Mouse (Mus musculus): ENCODE results near the gene AC109138.7. TPM values are rescaled to one million over a fixed set of nuclear protein-coding genes. Genes with fewer than 3 reads are reported as not detected.
"Not testable (repeated sequence)": the region's sequence is repeated elsewhere in the genome, so short reads cannot be mapped to it uniquely, and the experiment has no call there.

AC109138.7 gene
- polyA plus RNA-seq, 1 experiment = not detected

DNA sequence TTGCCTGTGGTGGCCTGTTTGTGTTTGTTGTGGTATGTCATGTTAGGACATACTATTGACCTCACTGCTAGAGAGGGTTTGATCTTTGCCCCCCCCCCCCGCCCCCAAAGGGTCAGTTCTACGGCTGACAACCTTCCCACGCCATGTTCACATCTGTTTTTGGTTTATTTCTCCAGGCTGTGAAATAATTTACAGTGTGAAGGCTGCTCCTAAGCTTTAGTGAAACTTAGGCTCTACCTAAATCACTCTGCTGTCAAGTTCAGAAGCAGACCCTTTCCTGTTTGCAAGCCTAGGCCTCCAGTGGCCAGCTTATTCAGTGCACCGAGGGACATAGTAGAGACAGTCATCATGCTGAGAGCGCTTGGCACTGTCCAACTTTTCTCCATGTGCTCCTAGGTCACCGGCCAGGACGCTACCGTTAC is 26.1 kb downstream of the AC109138.7 start:
- Histone ChIP-seq H3K4me3 (ENCODE audit: insufficient read depth, low read length) (no peak overlapping the region), H3K4me1 (ENCODE audit: control insufficient read depth, insufficient read depth, low read length) (peaks cover 3% of the 10 kb centered on the region; the same call in 1 of the 2 replicates), H3K27ac (ENCODE audit: insufficient read depth, low read length) (no peak overlapping the region)
- TF ChIP-seq POLR2A (IDR thresholded peaks at IDR 0.05; ENCODE audit: low read depth, low read length) (no peak), CTCF (IDR thresholded peaks at IDR 0.05; ENCODE audit: borderline replicate concordance, insufficient read depth, low read length) (no peak)

DNA sequence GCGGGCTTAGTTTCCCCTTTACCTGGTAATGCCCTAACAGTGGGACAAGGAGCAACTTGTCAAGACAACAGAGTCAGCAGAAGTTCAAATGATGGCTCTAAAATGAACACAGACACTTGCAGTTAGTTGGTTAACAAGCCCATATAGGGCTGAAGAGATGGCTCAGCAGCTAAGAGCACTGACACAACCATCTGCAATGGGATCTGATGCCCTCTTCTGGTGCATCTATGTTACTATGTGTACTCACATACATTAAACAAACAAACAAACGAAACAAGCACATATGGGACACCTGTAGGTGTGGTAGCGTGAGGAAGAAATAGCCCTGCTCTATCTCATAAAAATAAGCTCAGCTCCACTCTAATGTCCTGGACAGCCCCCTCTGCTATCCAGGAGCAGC is 28.3 kb downstream of the AC109138.7 start:
- Histone ChIP-seq H3K4me1 (ENCODE audit: control insufficient read depth, insufficient read depth, low read length) (peaks cover 5% of the 10 kb centered on the region), H3K27ac (ENCODE audit: insufficient read depth, low read length) (no peak overlapping the region), H3K4me3 (ENCODE audit: insufficient read depth, low read length) (no peak overlapping the region)
- no peak for TF ChIP-seq POLR2A (IDR thresholded peaks at IDR 0.05; ENCODE audit: low read depth, low read length)
- TF ChIP-seq CTCF (IDR thresholded peaks at IDR 0.05; ENCODE audit: borderline replicate concordance, insufficient read depth, low read length) = no peak

DNA sequence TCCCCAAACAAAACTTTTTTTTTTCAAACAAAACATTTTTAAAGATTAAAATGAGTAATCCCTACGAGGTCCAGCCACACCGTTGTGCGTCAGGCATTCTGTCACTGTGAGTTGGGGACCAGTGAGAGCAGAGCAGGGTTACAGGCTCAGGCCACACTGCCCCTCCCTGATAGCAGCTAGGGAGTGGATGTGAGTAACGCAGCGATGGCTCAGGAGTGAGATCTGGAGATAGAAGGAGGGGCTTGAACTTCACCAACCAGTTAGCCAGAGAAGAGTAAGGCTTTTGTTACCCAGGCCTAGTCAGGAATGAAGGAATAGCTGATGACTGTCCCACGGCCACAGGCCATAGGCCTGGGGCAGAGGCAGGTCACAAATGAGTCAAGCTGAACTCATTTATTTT is 30.6 kb downstream of the AC109138.7 start:
- TF ChIP-seq CTCF (IDR thresholded peaks at IDR 0.05; ENCODE audit: borderline replicate concordance, insufficient read depth, low read length) (no peak), POLR2A (IDR thresholded peaks at IDR 0.05; ENCODE audit: low read depth, low read length) (no peak)
- H3K4me3 ChIP-seq (ENCODE audit: insufficient read depth, low read length) = no peak overlapping the region
- H3K27ac ChIP-seq (ENCODE audit: insufficient read depth, low read length) = no peak overlapping the region
- H3K4me1 ChIP-seq (ENCODE audit: control insufficient read depth, insufficient read depth, low read length) = peaks cover 5% of the 10 kb centered on the region

DNA sequence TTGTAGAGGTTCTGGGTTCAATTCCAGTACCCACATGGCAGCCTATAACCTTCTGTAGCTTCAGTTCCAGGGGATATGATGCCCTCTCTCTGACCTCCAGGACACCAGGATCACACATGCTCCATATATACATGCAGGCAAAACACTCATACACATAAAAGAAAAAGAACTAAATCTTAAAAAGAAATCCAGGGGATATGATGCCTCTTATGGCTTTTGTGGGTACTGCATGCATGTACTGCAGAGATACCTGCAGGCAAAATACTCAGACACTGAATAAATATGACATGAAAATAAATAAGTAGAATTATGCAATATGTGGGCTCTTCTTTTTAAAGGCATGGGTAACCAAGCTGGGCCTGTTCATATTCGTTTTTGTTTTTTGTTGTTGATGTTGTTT is 32.9 kb downstream of the AC109138.7 start:
- TF ChIP-seq CTCF (IDR thresholded peaks at IDR 0.05; ENCODE audit: borderline replicate concordance, insufficient read depth, low read length) (no peak), POLR2A (IDR thresholded peaks at IDR 0.05; ENCODE audit: low read depth, low read length) (no peak)
- Histone ChIP-seq H3K4me3 (ENCODE audit: insufficient read depth, low read length) (no peak overlapping the region), H3K27ac (ENCODE audit: insufficient read depth, low read length) (no peak overlapping the region), H3K4me1 (ENCODE audit: control insufficient read depth, insufficient read depth, low read length) (peaks cover 2% of the 10 kb centered on the region; the same call in 1 of the 2 replicates)

DNA sequence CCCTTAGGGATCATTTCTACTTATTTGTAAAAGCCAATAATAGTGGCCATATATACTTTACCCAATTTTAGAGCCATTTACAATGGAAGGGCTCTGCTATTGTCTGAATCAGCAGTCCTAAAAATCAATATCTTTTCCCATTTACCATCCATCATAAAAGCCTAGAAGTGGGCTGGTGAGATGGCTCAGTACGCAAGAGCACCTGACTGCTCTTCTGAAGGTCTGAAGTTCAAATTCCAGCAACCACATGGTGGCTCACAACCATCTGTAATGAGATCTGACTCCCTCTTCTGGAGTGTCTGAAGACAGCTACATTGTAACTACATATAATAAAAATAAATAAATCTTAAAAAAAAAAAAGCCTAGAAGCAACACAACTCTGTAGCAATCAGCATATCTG is 34.5 kb downstream of the AC109138.7 start:
- not testable (repeated sequence) for H3K4me1 ChIP-seq (ENCODE audit: control insufficient read depth, insufficient read depth, low read length); H3K4me3 ChIP-seq (ENCODE audit: insufficient read depth, low read length); H3K27ac ChIP-seq (ENCODE audit: insufficient read depth, low read length)

DNA sequence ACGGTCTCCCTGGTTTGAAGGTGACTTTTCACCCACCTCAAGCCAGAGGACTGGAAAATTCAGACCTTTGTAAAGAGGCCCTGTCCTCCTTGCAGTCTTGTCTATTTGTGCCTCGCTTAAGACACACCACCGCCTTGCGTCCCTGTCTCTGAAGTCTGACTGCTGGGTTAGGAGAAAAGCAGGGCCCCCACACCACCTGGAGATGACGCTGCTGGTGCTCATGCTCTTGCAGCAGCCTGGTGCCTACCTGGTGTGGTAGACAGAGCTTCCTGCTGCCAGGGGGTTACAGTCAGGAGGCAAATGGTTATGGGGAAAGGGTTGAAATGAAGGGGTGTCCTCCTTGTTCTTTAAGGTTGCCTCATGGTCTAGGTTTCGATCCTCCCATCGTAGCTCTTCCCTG is 40.1 kb downstream of the AC109138.7 start:
- TF ChIP-seq CTCF (IDR thresholded peaks at IDR 0.05; ENCODE audit: borderline replicate concordance, insufficient read depth, low read length) (no peak), POLR2A (IDR thresholded peaks at IDR 0.05; ENCODE audit: low read depth, low read length) (no peak)
- Histone ChIP-seq H3K4me1 (ENCODE audit: control insufficient read depth, insufficient read depth, low read length) (no peaks in the 10 kb centered on the region; the same call in 1 of the 2 replicates), H3K27ac (ENCODE audit: insufficient read depth, low read length) (no peak overlapping the region), H3K4me3 (ENCODE audit: insufficient read depth, low read length) (no peak overlapping the region)

DNA sequence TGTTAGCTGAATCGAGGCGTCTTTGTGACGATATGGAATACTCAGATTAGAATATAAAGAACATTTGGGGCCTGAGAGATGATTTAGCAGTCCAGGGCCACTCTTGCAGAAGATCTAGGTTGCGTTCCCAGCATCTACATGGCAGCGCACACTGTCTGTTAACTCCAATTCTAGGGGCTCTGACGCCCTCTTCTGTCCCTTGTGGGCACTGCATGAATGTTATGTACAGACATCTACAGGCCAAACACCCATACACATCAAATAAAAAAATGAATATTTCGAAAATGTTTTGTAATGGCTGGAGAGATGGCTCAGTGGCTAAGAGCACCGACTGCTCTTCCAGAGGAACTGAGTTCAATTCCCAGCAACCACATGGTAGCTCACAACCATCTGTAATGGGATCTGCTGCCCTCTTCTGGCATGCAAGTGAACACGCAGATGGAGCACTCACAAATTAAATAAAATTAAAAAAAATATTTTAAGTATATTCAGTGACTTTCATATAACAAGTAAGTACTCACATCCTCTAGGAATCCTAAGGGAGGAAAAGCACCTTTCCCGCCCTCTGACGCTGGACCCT is 41.5 kb downstream of the AC109138.7 start:
- Histone ChIP-seq H3K4me3 (ENCODE audit: insufficient read depth, low read length) (no peak overlapping the region), H3K27ac (ENCODE audit: insufficient read depth, low read length) (no peak overlapping the region), H3K4me1 (ENCODE audit: control insufficient read depth, insufficient read depth, low read length) (no peaks in the 10 kb centered on the region; the same call in 1 of the 2 replicates)
- TF ChIP-seq POLR2A (IDR thresholded peaks at IDR 0.05; ENCODE audit: low read depth, low read length) (no peak), CTCF (IDR thresholded peaks at IDR 0.05; ENCODE audit: borderline replicate concordance, insufficient read depth, low read length) (no peak)

DNA sequence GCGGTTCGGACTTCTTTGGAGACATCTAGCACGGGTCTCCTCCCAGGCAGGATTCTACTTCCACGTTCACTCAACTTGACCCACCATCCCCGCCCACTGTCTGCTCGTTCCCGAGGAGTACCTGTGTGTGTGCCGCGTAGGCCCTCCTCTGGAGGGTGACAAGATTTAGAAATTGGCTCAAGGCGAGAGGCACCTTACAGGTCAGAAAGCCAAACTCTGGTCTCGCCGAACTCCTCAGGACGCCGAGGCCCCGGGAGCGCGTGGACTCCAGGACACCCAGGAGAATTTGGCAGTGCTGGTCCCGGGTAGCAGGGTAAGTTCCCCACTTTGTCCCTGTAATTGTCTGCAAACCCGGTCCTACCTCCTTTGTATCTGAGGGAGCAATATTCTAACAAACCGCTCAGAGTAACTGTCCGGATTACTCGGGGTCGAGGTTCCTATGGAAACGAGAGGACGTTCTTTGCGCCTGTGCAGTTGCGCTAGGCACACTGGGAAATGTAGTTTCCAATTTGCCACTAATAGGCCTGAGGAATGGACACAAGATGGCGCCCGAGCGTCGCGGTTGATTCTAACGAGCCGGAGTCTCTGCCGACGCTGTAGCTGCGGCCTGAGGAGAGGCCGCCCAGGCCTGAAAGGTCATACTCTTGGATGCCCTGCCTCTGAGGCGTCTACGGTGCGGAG is 43.2 kb downstream of the AC109138.7 start:
- no peak overlapping the region for H3K27ac ChIP-seq (ENCODE audit: insufficient read depth, low read length)
- H3K4me3 ChIP-seq (ENCODE audit: insufficient read depth, low read length) = peak overlapping the region; percentile 70
- no peaks in the 10 kb centered on the region; the same call in 1 of the 2 replicates for H3K4me1 ChIP-seq (ENCODE audit: control insufficient read depth, insufficient read depth, low read length)
- TF ChIP-seq POLR2A (IDR thresholded peaks at IDR 0.05; ENCODE audit: low read depth, low read length) (peak; percentile 67), CTCF (IDR thresholded peaks at IDR 0.05; ENCODE audit: borderline replicate concordance, insufficient read depth, low read length) (peak; percentile 72)

DNA sequence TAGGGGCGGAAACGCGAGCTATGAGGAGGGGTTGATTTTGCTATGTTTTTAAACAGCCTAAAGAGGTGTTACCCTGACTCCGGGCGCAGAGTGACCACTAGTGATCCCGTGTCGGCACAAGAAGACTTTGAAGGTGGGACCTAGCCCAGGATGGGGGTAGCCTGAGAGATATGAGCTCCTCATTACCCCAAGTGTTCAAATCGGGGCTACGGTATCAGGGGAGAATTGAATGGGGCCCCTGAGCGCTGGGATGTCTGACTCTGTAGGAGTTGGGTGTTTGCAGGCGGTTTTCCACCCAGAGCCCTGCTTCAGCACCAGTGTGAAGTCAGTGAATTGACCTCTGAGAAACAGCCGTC is 43.7 kb downstream of the AC109138.7 start:
- H3K4me3 ChIP-seq (ENCODE audit: insufficient read depth, low read length) = peak overlapping the region; percentile 10; the same call in 1 of the 2 replicates
- H3K4me1 ChIP-seq (ENCODE audit: control insufficient read depth, insufficient read depth, low read length) = no peaks in the 10 kb centered on the region; the same call in 1 of the 2 replicates
- no peak for TF ChIP-seq CTCF (IDR thresholded peaks at IDR 0.05; ENCODE audit: borderline replicate concordance, insufficient read depth, low read length)
- no peak overlapping the region for H3K27ac ChIP-seq (ENCODE audit: insufficient read depth, low read length)

DNA sequence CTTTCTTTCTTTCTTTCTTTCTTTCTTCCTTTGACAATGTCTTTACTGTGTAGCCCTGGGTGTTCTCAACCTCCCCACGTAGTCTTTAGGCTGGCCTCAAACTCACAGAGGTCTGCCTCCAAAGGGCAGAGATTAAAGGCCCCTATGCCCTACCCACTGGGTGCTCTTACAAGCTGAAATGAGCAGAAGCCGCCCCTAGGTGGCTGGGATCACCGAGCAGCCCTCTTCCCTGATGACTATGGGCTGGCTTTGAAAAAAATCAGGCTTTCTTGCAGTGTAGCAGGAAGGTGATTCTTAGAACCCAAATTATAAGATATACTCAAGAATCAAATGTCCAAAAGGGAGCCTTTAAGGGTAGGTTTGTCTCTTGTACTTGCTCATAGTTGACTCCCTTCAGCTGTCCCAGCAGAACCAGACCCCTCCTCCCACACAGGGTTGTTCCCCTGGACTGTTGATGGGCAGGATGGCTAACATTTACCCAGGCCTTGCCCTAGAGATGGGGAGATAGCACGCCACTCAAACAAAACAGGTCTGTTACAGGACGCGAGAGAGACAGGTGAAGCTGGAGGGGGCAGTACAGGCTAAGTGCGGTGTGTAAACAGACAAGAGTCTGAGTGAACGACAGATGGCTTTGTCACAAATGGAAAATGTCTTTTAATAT is 47.0 kb downstream of the AC109138.7 start:
- Histone ChIP-seq H3K4me3 (ENCODE audit: insufficient read depth, low read length) (no peak overlapping the region), H3K27ac (ENCODE audit: insufficient read depth, low read length) (no peak overlapping the region), H3K4me1 (ENCODE audit: control insufficient read depth, insufficient read depth, low read length) (peaks cover 6% of the 10 kb centered on the region; the same call in 1 of the 2 replicates)
- TF ChIP-seq CTCF (IDR thresholded peaks at IDR 0.05; ENCODE audit: borderline replicate concordance, insufficient read depth, low read length) (no peak), POLR2A (IDR thresholded peaks at IDR 0.05; ENCODE audit: low read depth, low read length) (no peak)
